Mouse (Mus musculus): ENCODE results near the gene Sgip1. TPM values are rescaled to one million over a fixed set of nuclear protein-coding genes. Genes with fewer than 3 reads are reported as not detected.

Gene Sgip1
- polyA plus RNA-seq, 1 experiment from 2014 or later: 27.3 TPM

DNA sequence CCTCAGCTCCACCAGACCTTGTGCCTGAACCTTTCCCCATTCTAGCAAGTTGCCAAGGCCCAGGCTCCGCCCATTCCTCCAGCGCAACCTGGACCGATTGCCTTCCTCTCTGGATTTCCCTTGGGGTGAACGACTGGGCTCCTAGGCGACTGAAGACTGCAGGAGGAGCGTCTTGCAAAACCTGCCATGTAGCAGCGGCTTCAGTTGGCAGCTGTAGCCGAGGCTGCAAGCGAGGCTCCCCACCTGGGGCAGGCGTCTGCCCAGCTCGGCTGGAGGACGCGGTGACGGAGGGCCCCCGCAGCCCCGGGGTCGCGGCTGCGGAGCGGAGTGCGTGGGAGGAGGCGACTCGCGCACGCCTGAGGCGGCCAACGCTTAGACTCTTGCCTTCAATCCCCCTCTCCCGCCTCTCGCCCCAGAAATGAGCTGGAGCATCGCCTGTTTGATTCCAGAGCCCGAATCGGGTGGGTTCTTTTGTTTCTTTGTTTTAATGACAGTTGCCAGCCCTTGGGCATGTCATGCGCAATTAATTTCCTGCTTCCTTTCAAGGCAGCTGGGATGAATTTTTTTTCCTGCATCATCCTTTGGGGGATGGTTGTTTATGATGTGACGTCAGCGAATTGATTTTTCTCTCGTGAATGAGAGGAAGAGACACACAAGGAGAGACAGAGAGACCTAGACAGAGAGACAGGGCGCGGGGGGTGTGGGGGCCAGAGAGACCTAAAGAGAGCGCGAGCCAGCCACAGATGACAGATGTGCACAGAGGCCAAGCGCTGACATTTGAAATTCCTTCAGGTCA, 18.2 kb downstream of the Sgip1 start:
- Histone ChIP-seq H3K27ac (peak overlapping the region; percentile 96), H3K4me1 (peaks cover 10% of the 10 kb centered on the region), H3K9ac (peak overlapping the region; percentile 75), H3K4me3 (replicated peaks) (peak overlapping the region; percentile 63), H3K9me3 (no peaks in the 10 kb centered on the region), H3K4me2 (peak overlapping the region; percentile 96), H3K27me3 (no peaks in the 10 kb centered on the region), H3K36me3 (replicated peaks) (no peaks in the 10 kb centered on the region)
- peak; percentile 60 for ATAC-seq (ENCODE audit: low FRiP score)
- 1% methylated on average over 41 of the region's 41 CpGs for WGBS

DNA sequence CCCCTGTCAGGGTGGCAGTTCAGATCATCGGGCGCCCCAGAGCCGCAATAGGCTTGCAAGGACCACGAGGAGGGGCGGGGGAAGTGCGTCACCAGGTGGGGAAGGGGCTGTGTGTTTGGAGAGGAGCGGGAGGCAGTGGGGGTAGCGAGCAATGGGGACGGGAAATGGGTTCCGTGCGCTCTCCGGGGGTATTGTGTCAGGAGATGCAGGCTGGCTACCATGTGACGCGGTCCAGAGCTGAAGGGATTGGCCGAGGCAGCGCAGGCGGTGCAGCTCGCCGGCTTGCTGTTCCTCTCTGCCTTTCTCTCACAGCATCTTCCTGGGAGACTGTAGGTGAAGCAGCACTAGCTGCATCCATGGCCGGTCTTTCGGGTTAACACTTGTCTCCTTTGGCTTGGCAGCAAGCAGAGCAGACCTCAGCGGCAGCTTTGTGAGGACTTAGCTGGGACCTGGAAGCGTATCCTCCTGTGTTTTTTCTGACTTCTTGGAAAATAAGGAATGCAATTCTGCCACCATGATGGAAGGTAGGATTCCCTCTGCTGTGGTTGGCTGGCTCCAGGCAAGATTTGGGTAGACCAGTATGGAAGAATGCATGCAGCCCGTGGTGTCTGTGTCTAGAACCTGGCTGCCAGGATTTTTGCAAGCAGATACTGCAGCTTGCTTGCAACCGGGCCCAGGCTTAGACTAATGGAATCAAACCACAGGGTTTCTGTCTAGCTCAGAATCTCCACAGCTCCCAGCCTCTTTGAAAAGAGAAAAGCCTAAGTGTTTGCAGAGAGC, 19.1 kb downstream of the Sgip1 start:
- H3K36me3 ChIP-seq (replicated peaks): no peaks in the 10 kb centered on the region
- H3K4me3 ChIP-seq (replicated peaks): peak overlapping the region; percentile 63
- WGBS: under 1% methylated on average over 24 of the region's 25 CpGs
- no peaks in the 10 kb centered on the region for H3K27me3 ChIP-seq
- peak overlapping the region; percentile 96 for H3K4me2 ChIP-seq
- H3K9ac ChIP-seq: peak overlapping the region; percentile 75
- H3K9me3 ChIP-seq: no peaks in the 10 kb centered on the region
- H3K27ac ChIP-seq: peak overlapping the region; percentile 96
- H3K4me1 ChIP-seq: peaks cover 10% of the 10 kb centered on the region
- ATAC-seq (ENCODE audit: low FRiP score): peak; percentile 98

DNA sequence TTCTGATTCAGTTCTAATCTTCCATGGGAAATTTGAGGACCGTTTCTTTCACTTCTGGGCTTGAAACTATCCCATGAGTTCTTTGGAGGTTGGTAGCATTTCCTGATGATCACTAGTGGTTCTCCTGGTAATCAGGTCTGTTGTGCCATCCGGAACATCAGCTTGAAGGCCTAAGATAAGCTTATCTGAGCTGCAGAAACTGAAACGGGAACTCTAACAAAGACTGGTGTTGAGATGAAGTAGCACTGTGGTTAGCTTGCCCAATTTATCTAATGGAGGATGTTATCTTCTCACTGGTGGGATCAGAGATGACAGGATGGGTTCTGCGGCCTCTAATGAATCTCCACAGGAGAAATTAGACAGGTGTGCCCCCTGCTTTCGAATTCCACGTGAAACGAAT, 21.0 kb downstream of the Sgip1 start:
- WGBS: 85% methylated on average over 7 of the region's 7 CpGs
- H3K4me1 ChIP-seq: peaks cover 10% of the 10 kb centered on the region
- ATAC-seq (ENCODE audit: low FRiP score): no peak
- H3K27ac ChIP-seq: no peak overlapping the region
- H3K9ac ChIP-seq: no peak overlapping the region
- no peaks in the 10 kb centered on the region for H3K36me3 ChIP-seq (replicated peaks)
- no peaks in the 10 kb centered on the region for H3K27me3 ChIP-seq
- H3K4me2 ChIP-seq: peak overlapping the region; percentile 30
- H3K9me3 ChIP-seq: no peaks in the 10 kb centered on the region
- peak overlapping the region; percentile 9; the same call in 1 of the 2 replicates for H3K4me3 ChIP-seq (replicated peaks)

DNA sequence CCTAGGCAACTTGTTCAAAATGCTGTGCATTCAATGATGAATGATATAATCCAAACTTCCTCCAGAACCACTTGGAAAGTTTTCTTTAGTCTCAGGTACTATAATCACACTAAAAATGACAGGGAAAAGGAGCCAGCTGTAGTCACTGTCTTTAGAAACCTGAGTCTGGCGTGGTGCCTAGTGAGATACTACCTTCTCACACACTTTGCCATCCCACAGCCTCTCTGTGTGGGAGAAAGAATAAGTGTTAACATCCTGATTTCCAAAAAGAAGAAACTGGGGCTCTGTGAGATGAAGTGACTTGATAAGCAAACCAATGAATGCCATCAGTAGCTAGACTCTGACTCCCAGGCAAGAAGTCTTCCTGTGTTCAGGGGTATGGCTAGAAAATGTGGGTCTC, 28.0 kb downstream of the Sgip1 start:
- WGBS: 72% methylated on average over 1 of the region's 1 CpGs

DNA sequence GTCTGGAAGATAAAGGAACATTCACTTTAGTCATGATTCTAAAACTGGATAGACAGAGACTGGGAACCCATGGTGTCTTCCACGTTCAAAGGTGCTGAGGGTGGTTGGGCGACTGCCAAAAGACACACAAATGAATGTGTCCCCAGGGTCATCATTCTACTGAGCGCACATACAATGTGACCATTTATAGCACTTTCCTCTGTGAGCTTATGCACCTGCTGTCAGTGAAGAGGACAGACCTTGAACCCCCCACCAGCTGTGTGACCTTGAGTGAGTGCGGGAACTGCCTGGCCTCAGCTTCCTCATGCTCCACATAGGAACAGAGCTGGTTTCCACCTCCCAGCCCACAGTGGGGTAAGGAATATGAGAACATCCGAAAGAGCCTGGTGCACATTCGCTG, 28.8 kb downstream of the Sgip1 start:
- no peak overlapping the region for H3K27ac ChIP-seq
- H3K4me3 ChIP-seq (replicated peaks): no peak overlapping the region
- H3K9ac ChIP-seq: no peak overlapping the region
- 0 out of 2 replicates have a peak, but pooled peaks cover 2% of the 10 kb centered on the region for H3K4me1 ChIP-seq
- H3K27me3 ChIP-seq: no peaks in the 10 kb centered on the region
- H3K4me2 ChIP-seq: no peak overlapping the region
- H3K36me3 ChIP-seq (replicated peaks): no peaks in the 10 kb centered on the region
- H3K9me3 ChIP-seq: no peaks in the 10 kb centered on the region
- 92% methylated on average over 6 of the region's 6 CpGs for WGBS
- ATAC-seq (ENCODE audit: low FRiP score): no peak

More for the DNA sequence above, 28.0 kb downstream of the Sgip1 start:
- no peak overlapping the region for H3K27ac ChIP-seq
- no peaks in the 10 kb centered on the region for H3K4me1 ChIP-seq
- H3K4me3 ChIP-seq (replicated peaks): no peak overlapping the region
- no peak overlapping the region for H3K4me2 ChIP-seq
- ATAC-seq (ENCODE audit: low FRiP score): no peak
- H3K36me3 ChIP-seq (replicated peaks): no peaks in the 10 kb centered on the region
- H3K9ac ChIP-seq: no peak overlapping the region
- no peaks in the 10 kb centered on the region for H3K27me3 ChIP-seq
- no peaks in the 10 kb centered on the region for H3K9me3 ChIP-seq

DNA sequence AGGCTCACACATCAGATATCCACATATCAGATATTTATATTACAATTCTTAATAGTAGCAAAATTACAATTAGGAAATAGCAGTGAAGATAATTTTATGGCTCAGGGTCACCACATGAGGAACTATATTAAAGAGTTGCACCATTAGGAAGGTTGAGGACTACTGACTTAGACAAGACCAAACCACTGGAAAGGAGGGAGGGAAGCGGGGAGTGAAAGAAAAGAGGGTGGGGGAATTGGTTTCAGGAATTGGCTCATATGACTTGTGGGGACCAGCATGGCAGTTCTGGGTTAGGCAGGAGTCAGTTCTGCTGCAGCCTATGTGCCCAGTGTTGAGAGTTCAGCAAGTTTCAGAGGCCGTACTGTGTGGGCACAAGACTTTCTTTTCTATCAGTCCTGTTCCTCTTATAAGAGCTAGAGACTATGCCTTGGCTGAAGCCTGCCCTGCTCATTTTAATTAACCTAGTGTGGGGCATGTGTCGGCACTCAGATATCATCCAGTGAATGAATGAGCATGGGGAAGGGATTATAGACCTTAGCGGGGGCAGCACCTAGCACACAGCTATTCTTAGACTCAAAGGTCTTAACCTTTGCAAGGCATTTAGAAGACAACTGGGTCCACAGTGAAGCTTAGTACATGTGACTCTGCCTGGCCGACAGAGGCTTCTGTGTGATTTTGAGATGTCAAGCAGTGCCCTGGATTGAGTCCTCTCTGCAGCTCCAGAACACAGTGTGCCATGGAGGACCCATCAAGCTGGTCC, 30.7 kb downstream of the Sgip1 start:
- no peak overlapping the region for H3K9ac ChIP-seq
- H3K4me1 ChIP-seq: peaks cover 8% of the 10 kb centered on the region
- no peak overlapping the region for H3K27ac ChIP-seq
- H3K27me3 ChIP-seq: no peaks in the 10 kb centered on the region
- H3K9me3 ChIP-seq: no peaks in the 10 kb centered on the region
- WGBS: 68% methylated on average over 5 of the region's 5 CpGs
- no peak overlapping the region for H3K4me3 ChIP-seq (replicated peaks)
- H3K36me3 ChIP-seq (replicated peaks): no peaks in the 10 kb centered on the region
- H3K4me2 ChIP-seq: no peak overlapping the region
- ATAC-seq (ENCODE audit: low FRiP score): no peak

DNA sequence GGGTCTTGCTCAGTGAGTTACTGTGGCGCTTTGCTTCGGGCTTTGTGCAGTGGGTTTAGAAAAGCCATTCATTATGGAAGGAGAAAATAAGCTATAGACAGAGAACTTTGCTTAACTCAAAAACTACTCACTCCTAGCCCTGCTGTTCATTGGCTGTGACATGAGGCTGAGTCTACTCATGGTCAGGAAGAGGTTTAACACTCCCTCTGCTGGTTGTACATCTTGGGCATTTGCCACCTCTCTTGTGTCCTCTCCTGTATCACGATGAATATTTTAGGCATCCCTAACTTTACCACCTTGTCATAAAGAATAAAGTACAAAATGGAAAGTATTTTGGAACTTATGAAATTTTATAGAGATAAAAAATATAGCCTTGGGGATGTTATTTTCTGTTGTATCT, 32.1 kb downstream of the Sgip1 start:
- WGBS: 82% methylated on average over 3 of the region's 3 CpGs

DNA sequence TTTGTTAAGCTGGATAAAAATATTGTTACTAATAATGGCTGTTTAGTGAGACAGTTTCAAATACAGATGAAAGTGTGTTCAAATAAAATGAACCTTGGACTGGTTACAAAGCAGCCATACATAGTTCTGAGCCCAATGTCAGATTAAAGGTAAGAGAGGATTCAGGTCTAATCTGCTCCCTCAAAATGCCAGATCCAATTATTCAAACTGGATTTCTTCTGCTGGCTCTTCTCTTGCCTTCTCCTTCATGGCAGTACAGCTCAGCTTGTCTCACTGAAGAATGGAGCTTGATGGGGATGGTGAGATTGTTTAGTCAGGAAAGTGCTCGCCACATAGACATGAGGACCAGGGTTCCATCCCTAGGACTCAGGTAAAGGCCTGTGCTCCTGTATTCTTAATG, 32.7 kb downstream of the Sgip1 start:
- WGBS: 96% methylated on average over 1 of the region's 1 CpGs
- no peak overlapping the region for H3K4me2 ChIP-seq
- H3K9ac ChIP-seq: no peak overlapping the region
- no peak for ATAC-seq (ENCODE audit: low FRiP score)
- no peak overlapping the region for H3K27ac ChIP-seq
- H3K36me3 ChIP-seq (replicated peaks): no peaks in the 10 kb centered on the region
- H3K4me3 ChIP-seq (replicated peaks): no peak overlapping the region
- no peaks in the 10 kb centered on the region for H3K27me3 ChIP-seq
- H3K9me3 ChIP-seq: no peaks in the 10 kb centered on the region
- peaks cover 12% of the 10 kb centered on the region for H3K4me1 ChIP-seq

More for the DNA sequence above, 32.1 kb downstream of the Sgip1 start:
- Histone ChIP-seq H3K9me3 (no peaks in the 10 kb centered on the region), H3K4me3 (replicated peaks) (no peak overlapping the region), H3K4me2 (no peak overlapping the region), H3K27ac (no peak overlapping the region), H3K36me3 (replicated peaks) (no peaks in the 10 kb centered on the region), H3K4me1 (peaks cover 12% of the 10 kb centered on the region), H3K27me3 (no peaks in the 10 kb centered on the region), H3K9ac (no peak overlapping the region)
- ATAC-seq (ENCODE audit: low FRiP score): no peak

DNA sequence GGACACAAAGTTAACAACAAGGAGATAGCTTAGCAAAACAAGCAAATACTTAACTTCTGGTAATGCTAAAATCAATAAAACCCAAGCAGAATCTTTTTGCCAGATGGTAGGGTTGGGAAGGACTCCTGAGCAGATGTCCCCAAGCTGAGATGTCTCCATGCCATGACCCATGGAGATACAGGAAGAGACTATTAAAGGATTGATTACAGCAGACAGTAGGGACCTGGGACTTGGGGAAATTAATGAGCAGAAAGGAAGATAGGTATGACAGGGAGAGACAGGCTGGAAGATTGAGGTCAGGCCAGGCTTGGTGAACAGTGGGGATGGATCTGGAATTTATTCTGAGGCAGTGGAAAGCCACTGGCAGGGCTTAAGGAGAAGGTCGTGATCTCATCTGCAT, 33.5 kb downstream of the Sgip1 start:
- peaks cover 12% of the 10 kb centered on the region for H3K4me1 ChIP-seq
- H3K36me3 ChIP-seq (replicated peaks): no peaks in the 10 kb centered on the region
- H3K9me3 ChIP-seq: no peaks in the 10 kb centered on the region
- no peaks in the 10 kb centered on the region for H3K27me3 ChIP-seq
- no peak overlapping the region for H3K4me3 ChIP-seq (replicated peaks)
- no peak overlapping the region for H3K9ac ChIP-seq
- H3K4me2 ChIP-seq: no peak overlapping the region
- no peak overlapping the region for H3K27ac ChIP-seq
- ATAC-seq (ENCODE audit: low FRiP score): no peak
- WGBS: 68% methylated on average over 1 of the region's 1 CpGs

DNA sequence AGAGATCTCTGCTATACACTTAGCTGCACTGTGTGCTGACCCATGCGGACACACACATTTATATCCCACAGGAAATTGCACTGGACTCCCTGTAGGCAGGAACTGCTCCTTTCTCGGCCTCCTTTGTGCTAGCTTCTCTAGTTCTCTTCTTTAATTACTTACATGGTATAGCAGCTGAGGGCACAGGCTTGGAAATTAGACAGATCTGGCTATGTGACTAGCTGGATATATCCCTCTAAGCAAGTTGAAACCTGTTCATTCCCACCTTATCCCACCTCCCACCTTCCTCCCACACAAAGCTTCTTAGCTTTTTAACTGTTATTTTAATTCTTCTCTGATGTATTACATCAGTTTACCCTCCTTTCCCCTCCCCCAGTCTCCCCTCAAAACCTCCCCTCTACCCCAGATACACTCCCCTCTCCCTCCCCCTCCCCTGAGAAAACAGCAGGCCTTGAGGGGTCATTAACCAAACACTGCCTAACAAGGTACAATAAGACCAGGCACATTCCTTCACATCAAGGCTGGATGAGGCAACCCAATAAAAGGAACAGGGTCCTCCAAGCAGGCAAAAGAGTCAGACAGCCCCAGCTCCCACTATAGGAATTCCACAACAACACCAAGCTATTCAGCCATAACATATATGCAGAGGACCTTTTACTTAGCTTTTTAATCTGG, 34.6 kb downstream of the Sgip1 start:
- Histone ChIP-seq H3K4me3 (replicated peaks) (no peak overlapping the region), H3K9ac (no peak overlapping the region), H3K36me3 (replicated peaks) (no peaks in the 10 kb centered on the region), H3K9me3 (no peaks in the 10 kb centered on the region), H3K4me1 (peaks cover 12% of the 10 kb centered on the region), H3K4me2 (no peak overlapping the region), H3K27ac (no peak overlapping the region), H3K27me3 (no peaks in the 10 kb centered on the region)
- no peak for ATAC-seq (ENCODE audit: low FRiP score)
- 28% methylated on average over 2 of the region's 2 CpGs for WGBS

DNA sequence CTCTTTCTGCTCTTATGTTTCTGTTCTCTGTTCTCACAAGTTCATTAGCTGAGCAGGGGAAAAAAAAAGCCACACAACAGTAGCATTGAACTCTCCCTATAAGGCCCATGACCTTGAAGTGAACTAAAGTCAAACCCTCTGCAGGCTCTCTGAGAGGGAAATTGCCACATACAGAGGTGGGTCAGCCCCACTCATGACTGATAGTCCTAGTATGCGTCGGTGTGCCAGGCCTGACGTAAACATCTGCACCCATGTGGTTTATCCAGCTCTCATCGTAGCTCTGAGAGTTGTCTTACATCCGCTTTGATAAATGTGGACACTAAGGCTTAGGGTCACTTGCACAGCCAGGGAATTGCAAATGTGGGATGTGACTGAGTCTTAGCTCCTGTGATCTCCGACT, 38.8 kb downstream of the Sgip1 start:
- H3K4me3 ChIP-seq (replicated peaks): no peak overlapping the region
- H3K36me3 ChIP-seq (replicated peaks): no peaks in the 10 kb centered on the region
- H3K4me2 ChIP-seq: no peak overlapping the region
- no peaks in the 10 kb centered on the region for H3K27me3 ChIP-seq
- no peak for ATAC-seq (ENCODE audit: low FRiP score)
- 88% methylated on average over 6 of the region's 6 CpGs for WGBS
- no peak overlapping the region for H3K9ac ChIP-seq
- no peak overlapping the region for H3K27ac ChIP-seq
- H3K4me1 ChIP-seq: peaks cover 14% of the 10 kb centered on the region
- H3K9me3 ChIP-seq: no peaks in the 10 kb centered on the region
